Mouse (Mus musculus): ENCODE measurements around the gene Olfr725. TPM values are rescaled to one million over a fixed set of nuclear protein-coding genes. Genes with fewer than 3 reads are reported as not detected.

Gene Olfr725
- not detected for total RNA-seq (2022)

DNA sequence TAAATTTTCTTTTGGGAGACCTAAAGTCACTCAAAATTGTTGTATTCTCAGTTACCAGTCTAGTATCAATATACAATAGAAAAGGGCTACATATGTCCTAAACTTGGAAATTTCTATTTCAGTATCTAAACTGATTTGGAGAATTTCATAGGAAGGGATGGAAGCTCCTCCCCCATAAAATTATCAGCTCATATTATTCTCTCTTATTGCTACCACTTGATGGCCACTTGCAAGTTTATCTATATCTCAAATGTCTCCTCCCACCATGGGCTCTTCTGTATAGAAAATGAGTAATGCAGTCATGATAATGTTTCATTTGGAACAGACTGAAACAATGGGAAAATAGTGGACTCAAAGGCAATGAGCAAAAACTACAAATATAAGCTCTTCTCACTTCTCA lies at the start of gene Olfr725:
TSS of gene Olfr725 (minus strand) at position 101 of the 400 bp plus-strand sequence.
- no peak for DNase-seq (ENCODE audit: low spot score in 2 of 2)

- no peak for DNase-seq (ENCODE audit: low spot score in 2 of 2)
Measured at GRCm38 (mm10) chr14:50062733-50063104, 22.5 kb upstream of the Olfr725 start.

DNA sequence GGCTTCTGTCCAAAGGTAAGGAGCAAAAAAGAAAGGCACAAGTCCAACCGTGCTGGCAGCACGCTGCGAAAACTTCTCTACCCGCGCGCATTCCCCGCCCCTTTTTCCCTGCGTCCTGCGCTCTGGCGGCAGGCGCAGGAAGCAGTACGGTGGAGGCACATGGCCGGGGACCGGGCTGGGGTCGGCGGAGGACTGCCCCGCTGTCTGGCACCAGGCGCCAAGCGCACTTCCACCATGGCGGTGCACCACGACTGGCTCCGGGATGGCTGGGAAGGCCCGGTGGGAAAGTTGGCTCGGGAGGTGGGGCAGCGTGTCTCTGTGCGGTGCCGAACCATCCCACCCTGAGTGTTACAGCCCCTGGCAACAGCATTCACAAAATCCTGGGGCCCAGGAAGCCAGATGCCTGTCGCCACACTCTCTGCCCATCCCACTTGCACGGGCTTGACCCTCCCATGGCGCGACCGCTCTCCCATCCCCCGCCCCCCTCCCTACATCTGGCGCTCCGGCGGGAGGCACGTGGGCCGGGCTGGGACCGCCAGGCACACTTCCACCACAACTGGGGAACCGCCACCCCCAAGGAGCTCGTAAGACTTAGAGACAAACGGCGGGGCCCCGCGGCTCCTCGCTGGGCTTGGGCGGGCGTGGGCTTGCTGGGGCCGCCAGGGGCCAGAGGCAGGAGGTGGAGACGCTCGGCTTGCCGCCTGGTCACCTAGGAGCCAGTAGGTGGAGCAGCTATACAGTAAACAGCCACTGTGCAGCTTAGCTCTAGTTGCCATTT lies 22.0 kb upstream of the Olfr725 start:
- peak; percentile 15 to 18 for DNase-seq (ENCODE audit: low spot score in 2 of 2)

- DNase-seq (ENCODE audit: low spot score in 2 of 2), result no peak
Measured at GRCm38 (mm10) chr14:50061590-50061954, 21.4 kb upstream of the Olfr725 start.

GRCm38 (mm10) chr14:50061179-50061578 lies 21.0 kb upstream of the Olfr725 start:
- no peak for DNase-seq (ENCODE audit: low spot score in 2 of 2)

GRCm38 (mm10) chr14:50032041-50032440 lies 8.1 kb downstream of the Olfr725 start:
- no peak for DNase-seq (ENCODE audit: low spot score in 2 of 2)

GRCm38 (mm10) chr14:50031356-50031755 lies 8.8 kb downstream of the Olfr725 start:
- DNase-seq (ENCODE audit: low spot score in 2 of 2), result no peak

GRCm38 (mm10) chr14:50026371-50026770 lies 13.8 kb downstream of the Olfr725 start:
- DNase-seq (ENCODE audit: low spot score in 2 of 2), result no peak

Other genes with a start within 250 kb of the Olfr725 start
- not detected for gene Olfr722, start 138.4 kb downstream of the Olfr725 start, total RNA-seq (2022)
- not detected for gene Olfr723, start 108.6 kb downstream of the Olfr725 start, total RNA-seq (2022)
- not detected for gene Olfr724, start 77.1 kb downstream of the Olfr725 start, total RNA-seq (2022)
- gene Olfr726, start 50.6 kb upstream of the Olfr725 start, total RNA-seq (2022), result not detected
- not detected for gene Olfr727, start 82.8 kb upstream of the Olfr725 start, total RNA-seq (2022)
- gene Olfr728, start 102.3 kb upstream of the Olfr725 start, total RNA-seq (2022), result not detected
- not detected for gene Olfr729, start 112.5 kb upstream of the Olfr725 start, total RNA-seq (2022)
- gene Olfr730, start 147.8 kb upstream of the Olfr725 start, total RNA-seq (2022), result not detected
- gene Olfr731, start 201.5 kb upstream of the Olfr725 start, total RNA-seq (2022), result not detected
- gene Olfr732, start 243.8 kb upstream of the Olfr725 start, total RNA-seq (2022), result not detected

All from left cerebral cortex, adult 8-10 months (tissue).